Mouse (Mus musculus) gastrocnemius, postnatal 25 days (tissue): ENCODE data around the gene Chat. TPM values are rescaled to one million over a fixed set of nuclear protein-coding genes. Genes with fewer than 3 reads are reported as not detected.

Experiments
- DNase-seq: peaks from one replicate; pipeline ENCODE4 v3.0.0; 2022
- long read RNA-seq, 2 experiments: library from polyadenylated mRNA; stranded (forward); transcript quantifications; one replicate each; pipeline ENCODE4 v2.0.0; 2021
- total RNA-seq, 2 experiments: library from RNA; stranded (reverse); gene quantifications; 1 replicate in 1 of 2; 2 replicates in 1 of 2; pipeline ENCODE4 v1.2.3; 2021

The Chat gene
- not detected for total RNA-seq
- long read RNA-seq, experiment 1, result 0 reads
- long read RNA-seq, experiment 2, result 0 reads

DNA sequence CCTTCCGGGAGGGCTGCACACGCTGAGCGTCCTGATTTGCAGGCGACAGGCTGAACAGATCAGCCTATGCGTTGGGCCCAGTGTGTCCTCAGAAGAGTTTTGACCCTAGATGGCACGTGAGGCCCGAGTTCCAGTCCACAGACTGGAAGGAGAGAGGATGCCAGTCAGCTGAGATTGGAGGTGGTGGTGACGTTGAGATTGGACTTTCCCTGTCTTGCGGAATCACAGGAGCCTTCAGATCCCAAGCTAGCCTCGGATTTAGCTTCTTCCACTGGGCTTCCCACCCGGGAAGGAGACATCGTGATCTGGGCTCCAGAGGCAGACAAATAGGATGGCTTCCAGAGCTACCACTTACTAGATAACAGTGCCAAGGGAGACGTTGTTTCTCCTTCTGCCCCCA is at the start of gene Chat:
TSS of gene Chat (minus strand) at position 101 of the 400 bp plus-strand sequence.
- no peak for DNase-seq

DNA sequence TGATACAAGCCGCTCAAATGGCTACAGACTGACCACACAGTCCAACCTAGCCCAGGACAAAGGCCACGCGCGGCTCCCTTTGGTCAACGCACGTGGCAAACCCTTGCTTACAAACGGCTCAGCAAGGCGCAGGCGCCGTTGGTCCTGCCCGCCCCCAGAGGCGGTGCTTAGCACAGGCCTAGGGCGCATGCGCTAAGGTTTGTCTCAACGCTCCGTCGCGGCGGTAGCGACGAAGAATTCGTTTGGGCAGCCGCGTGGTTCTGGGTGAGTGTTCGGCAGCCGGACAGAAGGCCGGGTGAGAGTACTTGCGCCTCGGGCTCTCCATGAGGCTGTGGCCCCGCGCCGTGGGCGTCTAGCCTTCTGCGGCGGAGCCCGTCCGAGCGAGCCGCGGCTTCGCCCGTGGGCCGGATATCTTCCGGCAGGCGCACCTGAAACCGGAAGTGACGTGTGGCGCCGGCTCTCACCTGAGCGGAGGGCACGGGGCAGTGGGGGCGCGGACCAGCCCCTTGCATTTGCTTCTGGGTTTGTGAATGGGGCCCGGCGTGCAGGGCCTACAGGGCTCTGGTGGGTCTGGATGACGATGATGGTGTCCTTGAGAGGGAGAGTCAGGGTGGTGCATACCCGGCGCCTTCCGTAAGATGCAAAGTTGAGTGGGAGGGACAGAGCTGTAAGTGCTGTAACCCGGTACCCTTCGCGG is 47.7 kb upstream of the Chat start, which contains the start of gene Ercc6:
TSS of gene Ercc6 (plus strand) at position 186 of the 697 bp plus-strand sequence.
- DNase-seq, result peak; percentile 89

DNA sequence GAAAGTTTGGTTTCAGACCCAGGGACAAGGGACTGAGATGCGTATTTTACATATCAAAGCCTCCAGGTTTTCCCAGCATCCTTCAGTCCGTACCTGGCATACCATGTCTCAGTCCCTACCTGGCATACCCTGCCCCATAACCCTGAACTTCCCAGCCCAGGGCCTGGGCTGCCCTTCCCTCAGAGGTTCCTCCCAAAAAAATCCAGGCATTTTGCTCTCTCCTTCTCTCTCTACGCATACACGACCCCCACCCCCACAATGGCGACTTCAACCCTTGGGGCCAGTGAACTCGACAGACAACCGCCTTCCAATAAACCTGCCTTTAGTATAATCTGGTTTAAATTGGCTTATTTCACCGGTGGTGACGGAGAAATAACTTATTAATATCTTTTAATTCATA is 47.1 kb upstream of the Chat start:
- peak; percentile 13 for DNase-seq

DNA sequence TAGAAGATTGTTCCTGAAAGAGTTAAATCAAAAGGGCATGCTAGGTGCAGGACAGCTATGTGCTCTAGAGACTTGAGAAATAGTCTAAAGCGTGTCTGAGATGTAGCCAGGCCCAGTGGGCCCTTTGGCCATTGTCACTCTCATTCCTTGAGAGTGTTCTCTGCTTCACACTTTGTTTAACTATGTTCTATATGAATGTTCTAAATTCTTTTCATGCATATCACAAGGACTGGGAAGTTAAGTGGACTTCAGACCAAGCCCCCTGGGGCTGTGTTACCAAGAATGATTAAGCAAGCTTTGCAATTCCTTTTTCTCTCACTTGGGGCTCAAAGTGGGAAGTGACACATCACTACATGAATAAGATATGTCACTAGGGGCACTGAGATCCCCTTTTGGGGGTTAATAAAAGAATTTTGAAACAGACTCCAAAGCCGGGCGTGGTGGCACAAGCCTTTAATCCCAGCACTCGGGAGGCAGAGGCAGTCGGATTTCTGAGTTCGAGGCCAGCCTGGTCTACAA is 43.7 kb upstream of the Chat start:
- no peak for DNase-seq

DNA sequence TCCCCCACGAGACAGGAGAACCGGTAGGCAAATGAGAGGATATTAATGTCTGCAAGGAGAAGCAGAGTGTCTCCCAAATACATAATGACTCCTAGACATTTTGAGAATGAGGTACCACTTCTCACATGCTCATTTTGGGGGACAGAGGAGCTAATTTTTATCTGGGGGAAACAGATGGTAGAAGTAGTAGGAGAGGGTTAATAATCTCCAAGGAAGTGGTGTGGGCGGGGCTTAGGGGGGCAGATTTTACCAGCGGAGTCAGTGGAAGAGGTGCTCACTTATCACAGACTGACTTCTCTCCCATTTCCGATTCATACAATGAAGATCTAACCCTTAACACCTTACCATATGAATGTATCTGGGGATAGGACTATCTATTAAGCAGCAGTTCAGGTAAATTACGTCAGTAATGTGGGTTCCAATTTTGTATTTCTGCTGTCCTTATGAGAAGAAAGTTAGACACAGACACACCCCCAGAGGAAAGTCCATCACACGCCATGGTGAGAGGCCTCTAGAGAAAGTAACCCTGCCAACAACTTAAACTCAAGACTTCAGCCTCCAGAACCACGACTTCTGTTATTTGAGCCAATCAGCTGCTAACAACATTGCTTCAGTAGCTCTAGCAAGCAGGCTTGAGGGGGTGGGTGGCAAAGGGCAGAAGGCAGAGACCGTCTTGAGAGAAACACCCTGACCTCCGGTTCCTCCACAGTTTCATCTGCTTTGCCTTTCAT is 42.5 kb upstream of the Chat start:
- DNase-seq, result no peak

DNA sequence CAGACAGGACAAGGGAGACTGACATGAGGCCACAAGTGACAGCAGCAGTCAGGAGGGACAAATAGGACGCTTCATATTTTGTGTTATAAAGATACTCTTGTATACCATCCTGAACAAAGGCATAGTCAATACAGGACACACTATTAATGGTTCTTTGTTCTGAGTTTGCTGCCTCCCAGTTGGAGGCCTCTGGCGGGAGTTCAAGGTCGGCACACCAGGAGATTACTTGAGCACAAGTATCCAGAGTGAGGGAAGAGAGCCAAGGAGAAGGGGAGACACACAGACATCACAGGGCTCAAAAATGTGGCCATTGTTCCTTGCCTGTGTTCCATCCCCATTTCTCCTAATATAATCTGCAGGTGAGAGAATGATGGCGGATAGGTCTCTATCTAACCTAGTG is 41.4 kb upstream of the Chat start:
- no peak for DNase-seq

DNA sequence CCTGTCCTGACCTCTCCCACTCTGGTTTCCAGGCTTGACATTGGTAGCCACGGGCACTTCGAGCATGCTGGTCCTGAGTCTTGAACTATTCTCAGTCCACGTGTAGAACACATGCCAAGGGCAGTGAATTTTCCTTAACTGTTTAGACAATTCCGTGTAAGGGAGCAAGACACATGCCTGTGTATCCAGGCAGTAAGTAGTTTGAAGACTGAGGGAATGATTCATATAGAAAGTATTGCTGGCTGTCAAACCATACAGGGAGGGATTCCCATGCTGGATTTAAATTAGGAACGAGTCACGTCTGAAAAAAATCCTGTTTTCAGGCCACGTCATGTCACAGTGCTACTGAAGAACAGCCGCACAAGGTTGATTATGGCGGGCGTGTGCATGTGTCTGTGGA is 40.5 kb upstream of the Chat start:
- DNase-seq, result no peak

DNA sequence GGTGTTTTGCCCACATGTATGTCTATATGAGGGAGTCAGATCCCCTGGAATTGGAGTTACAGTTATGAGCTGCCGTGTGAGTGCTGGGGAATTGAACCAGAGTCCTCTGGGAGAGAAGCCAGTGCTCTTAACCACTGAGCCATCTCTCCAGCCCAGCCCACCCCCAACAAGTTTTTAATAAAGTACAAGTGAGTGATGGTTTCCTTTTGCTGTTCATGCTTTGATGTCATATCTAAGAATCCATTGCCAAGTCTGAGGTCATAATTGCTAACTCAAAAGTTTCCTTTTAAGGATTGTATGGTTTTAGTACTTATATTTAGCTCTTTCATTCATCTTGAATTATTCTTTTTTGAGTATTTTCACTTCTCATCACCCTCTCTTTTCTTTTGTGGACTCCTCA is 38.1 kb upstream of the Chat start:
- DNase-seq, result no peak

DNA sequence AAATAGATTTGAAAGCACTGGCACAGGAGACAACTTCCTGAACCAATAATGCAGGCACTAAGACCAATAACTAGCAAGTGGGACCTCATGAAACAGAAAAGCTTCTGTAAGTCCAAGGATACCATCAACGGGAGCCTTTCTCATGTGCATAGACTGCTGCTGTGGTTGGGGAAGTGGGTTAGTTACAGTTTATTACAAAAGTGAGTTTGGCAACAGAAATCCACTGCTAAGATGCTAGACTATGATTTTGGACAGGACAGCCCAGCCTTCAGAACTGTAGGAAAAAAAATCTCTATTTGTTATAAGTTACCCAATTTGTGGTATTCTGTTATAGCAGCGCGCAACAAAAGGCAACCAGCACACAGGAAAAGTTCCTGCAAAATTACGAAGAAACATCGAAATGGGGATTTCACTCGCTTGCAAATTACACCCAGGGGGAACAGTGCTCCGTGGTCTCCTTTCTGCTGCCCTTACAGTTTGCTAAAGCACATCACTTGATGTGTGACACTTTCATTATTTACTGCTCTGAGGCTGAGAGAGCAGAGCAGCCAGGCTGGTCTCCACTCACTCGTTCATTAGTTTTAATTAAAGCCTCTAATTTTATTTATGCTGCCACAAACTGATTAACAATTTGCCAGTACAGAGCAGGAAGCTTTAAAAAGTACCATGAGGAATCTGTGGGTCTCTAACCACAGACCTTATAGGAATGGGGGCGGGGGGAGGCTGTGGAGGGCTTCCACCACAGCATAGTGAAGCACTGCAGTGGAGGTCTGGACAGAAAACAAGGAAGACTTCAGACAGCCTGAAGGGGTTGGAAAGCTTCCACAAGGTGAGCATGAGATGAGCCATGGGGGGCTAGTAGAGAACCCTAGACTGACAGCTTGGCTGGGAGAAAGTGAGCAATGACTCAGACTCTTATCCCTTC is 37.2 kb upstream of the Chat start:
- no peak for DNase-seq

DNA sequence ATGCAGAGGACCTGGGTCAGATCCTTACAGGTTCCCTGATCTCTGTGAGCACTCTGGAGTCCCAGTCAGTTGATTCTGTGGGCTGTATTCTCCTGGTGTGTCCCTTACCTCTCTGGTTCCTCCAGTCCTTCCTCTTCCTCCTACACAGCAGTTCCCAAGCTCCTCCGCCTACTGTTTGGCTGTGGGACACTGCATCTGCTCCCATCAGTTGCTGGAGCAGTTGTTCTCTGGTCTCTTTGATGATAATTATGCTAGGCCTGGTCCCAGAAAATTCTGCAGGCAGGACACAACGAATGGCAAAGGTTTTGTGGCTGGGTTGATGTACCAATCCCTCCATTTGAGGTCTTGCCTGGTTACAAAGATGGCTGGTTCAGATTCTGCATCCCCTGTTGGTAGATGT is 35.5 kb upstream of the Chat start:
- DNase-seq, result no peak

DNA sequence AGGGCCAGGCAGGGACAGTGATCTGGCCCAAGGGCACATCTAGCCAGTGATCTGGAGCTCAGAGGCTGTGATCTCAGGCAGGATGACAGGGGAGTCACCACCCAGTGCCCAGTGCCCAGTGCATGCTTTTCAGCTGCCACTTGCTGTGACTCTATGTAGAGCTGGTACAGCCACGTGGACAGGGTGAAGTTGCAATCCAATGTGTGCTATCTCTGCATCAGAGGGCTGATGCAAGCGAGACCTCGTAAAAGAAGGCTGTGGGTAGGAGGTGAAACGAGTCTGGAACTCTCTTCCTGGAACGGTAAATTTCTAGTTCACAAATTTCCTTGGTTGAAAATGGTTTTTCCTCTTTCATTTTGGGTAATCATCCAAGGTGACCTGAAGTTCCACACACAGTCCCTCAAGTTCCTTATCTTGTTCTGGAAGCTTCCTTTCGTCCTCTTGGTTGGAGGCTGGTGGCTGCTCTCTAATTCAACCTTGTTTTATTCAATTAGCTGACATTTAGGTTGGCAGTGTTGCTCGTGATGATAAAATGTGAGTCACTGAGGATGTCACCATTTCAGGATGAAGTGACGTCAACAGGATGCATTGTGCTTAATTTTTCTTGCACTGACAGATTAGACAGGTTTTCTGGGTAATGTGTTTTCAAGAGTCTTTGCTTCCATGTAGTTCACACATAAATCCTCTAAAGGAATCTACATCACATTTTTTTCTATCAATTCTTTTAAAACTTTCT is 30.5 kb upstream of the Chat start:
- no peak for DNase-seq

DNA sequence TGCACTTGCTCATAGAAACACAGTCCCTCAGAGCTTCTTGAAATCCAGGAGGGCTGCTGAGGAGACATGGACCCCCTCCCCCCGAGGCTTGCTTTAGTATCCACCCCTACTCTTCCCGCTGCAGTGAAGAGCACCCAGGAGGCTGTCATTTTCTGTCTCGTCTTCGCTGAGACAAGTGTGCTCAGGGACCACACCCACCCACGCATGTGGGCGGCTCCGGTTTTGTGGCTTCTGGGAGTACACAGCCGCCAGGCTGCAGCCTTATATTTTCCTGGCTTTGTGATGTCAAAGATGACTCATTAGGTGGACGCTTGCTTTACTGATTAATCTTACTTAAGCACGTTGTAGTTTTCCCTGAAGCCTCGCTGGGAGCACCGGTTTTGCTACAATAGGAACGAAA is 26.7 kb upstream of the Chat start:
- DNase-seq, result no peak

DNA sequence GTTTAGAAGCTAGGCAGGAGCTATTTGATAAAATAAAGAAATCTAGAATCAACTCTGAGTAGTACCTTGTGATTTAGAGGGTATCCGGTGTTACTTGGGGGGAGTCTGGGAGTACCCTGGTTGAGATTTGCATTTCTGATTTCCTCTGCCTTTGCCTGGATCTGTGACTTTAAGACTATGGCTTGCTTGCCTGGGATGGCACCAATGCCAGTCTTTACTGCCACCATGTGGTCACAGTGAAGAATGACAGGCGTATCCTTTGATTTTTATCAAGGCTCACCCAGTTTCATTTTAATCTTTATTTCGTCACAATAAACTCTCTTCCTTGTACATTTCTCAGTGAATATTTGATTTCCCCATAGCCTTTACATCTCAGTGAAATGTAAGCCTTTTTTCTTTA is 16.3 kb upstream of the Chat start:
- DNase-seq, result no peak

DNA sequence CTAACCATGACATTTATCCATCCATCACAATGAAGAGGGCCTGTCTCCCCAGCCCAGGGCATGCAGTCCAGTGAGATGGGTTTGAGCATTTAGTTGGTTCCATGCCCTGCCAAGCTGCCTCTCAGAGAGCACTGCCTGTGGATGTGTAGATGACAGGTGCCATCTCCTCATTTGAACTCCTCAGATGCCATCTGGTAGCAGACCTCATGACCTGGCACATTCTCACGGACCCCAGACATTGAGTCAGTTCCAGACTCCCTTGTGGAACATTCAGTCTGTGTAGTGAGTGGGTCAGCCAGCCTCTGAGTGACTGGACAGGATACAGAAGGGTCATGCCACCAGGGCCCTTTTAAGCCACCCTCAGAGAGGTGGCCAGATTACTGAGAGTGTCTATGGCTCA is 11.8 kb upstream of the Chat start:
- DNase-seq, result no peak

DNA sequence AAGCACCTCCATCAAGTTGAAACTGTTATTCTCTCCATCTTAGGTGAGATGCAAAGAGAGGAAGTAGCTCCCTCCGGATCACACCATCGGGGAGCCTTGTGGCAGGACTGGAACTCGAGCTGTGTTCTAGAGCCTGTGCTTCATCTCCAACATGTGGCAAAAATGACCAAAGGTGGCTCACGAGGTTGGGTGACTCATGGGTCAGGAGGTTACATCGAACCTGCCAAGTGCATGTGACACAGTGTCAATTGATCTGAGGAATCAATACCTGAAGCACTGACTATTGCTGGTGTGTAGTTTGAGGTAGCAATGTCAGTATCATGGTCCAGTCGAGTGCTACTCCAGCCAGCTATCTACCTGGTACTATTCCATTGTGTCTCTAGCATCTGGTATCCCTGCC is 10.8 kb upstream of the Chat start:
- no peak for DNase-seq

DNA sequence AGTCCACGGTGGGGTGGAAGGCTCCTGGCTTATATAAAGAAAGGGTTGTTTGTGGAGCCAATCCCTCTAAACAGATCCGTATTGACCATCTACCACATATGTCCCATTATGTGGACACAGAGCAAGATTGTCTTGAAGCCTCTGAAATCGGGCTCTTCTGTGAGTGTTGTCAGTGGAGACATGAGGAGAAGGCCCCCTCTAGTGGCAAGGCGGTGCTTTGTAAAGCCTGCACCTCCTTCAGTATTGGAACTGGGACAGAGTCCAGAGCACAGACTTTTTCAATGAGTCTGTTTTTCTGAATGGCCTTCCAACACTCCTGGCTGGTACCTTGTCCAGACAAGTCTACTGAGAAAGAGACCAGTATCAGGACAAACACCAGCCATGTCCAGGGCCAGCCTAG is 7.2 kb upstream of the Chat start:
- DNase-seq, result no peak

DNA sequence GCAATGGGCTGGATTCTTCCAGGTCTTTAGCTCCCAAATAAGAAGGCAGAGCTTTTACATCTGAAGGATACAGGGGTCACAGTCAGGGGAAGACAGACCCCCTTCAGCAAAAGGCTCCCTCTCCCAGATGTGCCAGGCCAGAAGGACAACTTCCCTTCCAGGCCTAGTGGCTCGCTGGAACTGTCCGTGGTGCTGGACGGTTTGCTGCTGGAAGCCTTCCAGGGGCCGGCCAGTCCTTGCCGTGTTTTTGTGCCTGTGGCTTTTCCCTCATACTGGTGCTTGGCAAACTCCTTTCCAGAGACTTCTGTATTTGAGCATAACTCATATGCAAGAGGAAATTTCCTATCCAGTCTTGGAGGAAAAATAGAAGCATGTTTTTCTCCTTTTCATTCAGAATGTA is 1.8 kb upstream of the Chat start:
- DNase-seq, result no peak

DNA sequence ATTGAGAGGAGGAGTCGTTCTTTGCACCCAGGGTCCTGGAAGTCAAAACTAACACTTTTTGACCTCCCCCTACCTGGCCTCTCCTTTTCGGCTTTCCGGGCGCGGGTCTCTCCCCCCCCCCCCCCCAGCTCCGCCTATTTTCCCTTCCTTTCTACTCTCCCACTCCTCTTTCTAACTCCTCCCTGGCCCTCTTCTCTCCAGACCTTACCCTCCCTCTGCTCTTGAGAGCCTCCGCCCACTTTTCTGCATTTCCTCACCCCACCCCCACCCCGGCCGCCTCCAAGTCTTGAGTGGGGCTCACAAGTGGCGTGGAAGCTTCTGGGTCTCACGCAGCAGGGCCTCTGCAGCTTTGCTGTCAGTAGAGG is 301 bp downstream of the Chat start:
- DNase-seq, result no peak

DNA sequence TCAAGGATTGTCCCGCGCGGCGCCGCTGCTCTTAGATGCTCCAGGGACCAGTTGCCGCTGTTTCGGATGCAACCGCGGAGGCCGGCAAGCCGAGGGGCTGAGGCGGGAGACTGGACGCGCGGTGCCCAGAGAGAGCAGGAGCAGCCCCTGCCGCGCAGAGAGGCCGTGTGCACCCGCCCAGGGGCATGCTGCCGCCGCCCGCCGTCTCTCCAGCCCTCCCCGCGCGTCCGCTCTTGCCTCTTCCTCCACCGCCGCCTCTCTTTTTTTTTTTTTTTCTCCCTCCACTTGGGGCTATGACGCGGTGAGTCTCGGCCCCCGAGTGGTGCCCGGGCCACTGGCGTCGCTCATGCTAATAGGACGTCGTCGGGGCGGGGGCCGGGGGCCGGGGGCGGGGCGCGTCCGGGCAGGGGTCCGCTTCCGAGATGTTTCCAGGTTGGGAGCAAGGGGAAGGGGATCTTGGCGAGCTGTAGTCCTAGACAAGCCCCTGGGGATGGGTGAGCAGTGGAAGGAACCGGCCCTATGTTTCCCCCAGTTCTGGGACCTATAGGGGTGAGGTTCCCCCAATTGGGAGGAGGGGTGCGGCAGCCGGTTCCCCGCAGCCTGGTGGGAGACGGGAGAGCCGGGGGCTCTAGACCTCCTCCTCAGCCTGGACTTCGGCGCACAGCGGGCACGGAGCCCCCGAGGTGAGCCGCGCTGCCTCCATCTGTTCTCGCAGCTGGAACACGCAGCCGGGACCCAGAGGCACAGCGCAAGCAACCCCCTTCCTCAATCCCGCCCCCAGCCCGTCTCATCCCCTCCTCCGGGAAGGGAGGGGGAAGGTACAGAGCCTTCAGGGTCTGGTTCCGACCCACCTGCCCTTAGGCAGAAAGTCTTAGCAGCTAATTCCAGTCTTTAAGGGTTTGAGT is 936 bp downstream of the Chat start, which contains the start of gene Slc18a3:
TSS of gene Slc18a3 (minus strand) at position 250 of the 905 bp plus-strand sequence.
- DNase-seq, result no peak

DNA sequence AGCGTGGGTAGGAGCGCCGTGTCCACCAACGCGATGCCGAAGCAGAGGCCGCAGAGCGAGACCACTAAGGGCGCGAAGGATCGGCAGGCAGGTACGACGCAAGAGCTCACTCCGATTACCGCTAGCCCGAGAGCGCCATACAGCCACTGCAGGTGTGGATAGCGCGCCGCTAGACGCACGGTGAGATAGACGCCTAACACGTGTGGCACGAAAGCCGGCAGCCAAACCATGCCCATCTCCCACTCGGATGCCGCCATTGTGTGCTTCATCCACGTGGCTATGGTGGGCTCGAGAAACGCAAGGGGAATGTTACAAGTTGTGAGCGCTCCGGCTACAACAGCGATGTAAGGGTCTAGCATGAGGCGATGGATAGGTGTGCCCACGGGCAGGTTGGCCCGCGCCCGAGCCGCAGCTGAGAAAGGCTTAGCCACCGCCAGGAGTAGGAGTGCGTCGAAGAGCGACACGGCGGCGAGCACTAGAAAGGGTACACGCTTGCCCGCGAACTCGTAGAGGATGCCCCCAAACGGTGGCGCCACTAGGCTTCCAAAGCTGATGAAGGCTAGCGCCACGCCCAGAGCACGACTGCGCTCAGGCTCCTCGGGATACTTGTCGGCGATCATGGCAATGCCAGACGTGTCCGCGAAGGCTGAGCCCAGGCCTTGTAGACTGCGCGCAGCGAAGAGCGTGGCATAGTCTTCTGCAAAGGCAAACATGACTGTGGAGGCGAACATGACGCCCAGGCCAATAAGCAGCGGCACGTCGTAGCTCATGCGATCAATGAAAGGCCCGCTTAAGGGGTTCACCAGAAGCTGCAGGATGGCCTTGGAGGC is 2.4 kb downstream of the Chat start:
- no peak for DNase-seq
